Comparison of ENCODE assay signal across 19 mouse cellular contexts in the genomic region with DNA sequence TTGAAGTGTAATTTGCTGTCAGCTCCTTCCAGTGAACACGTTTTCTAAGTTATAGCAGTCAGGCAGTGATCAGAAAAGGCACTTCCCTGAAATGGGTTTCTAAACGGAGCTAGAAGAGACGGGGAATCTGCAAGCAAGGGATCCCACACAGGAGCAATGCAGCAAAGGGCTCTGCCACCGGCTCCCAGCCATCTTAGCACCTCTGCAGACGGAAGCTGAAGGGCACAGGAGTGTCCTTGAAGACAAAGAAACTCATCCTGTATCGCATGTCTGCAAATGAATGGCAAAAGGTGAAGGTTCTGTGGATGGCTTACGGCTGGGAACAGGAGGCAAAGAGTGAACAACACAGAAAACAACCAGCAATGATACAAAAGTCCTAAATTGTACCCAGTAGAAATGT.
DNase-seq lines count a peak whose midpoint lies in the region; ATAC-seq and TF ChIP-seq lines count a peak whose summit lies in the region.
"Had no signal": no experiment of that assay in that cellular context is flagged by ENCODE, and none has a peak within 500 bp of the region (broad histone marks: within the 10 kb centered on the region; RNA-seq: fewer than 3 reads in every experiment).

No protein-coding gene starts in this region.

- no peak overlapping the region for H3K9ac ChIP-seq in forebrain, embryonic 15.5 days (replicated peaks)
- H3K9ac ChIP-seq in forebrain, postnatal 0 days: no peak overlapping the region
- H3K9ac ChIP-seq in midbrain, embryonic 14.5 days (replicated peaks; ENCODE audit: low read length): no peak overlapping the region
- H3K9ac ChIP-seq in midbrain, embryonic 11.5 days (ENCODE audit: low read length): no peak overlapping the region
- H3K9ac ChIP-seq in hindbrain, embryonic 14.5 days: no peak overlapping the region
- no peak overlapping the region for H3K9ac ChIP-seq in neural tube, embryonic 15.5 days (replicated peaks)
- H3K9ac ChIP-seq: embryonic facial prominence, embryonic 12.5 days; limb, embryonic 15.5 days; neural tube, embryonic 12.5 days; stomach, embryonic 15.5 days had no signal

- no peak overlapping the region for H3K4me2 ChIP-seq in forebrain, embryonic 15.5 days (replicated peaks)
- no peak overlapping the region for H3K4me2 ChIP-seq in forebrain, postnatal 0 days (ENCODE audit: low read depth)
- no peak overlapping the region for H3K4me2 ChIP-seq in midbrain, embryonic 14.5 days (ENCODE audit: low read length)
- H3K4me2 ChIP-seq in midbrain, embryonic 11.5 days: no peak overlapping the region
- no peak overlapping the region for H3K4me2 ChIP-seq in hindbrain, embryonic 14.5 days (replicated peaks)
- H3K4me2 ChIP-seq in neural tube, embryonic 15.5 days: no peak overlapping the region
- H3K4me2 ChIP-seq: embryonic facial prominence, embryonic 12.5 days; limb, embryonic 15.5 days; neural tube, embryonic 12.5 days; stomach, embryonic 15.5 days had no signal

- H3K4me1 ChIP-seq in forebrain, embryonic 15.5 days: peaks cover 20% of the 10 kb centered on the region
- peaks cover 12% of the 10 kb centered on the region; the same call in 1 of the 2 replicates for H3K4me1 ChIP-seq in forebrain, postnatal 0 days (ENCODE audit: insufficient read depth)
- H3K4me1 ChIP-seq in midbrain, embryonic 14.5 days (ENCODE audit: control insufficient read depth, insufficient read depth, low read length): peaks cover 23% of the 10 kb centered on the region
- peaks cover 17% of the 10 kb centered on the region for H3K4me1 ChIP-seq in midbrain, embryonic 11.5 days (ENCODE audit: control insufficient read depth, insufficient read depth, low read length)
- H3K4me1 ChIP-seq in hindbrain, embryonic 14.5 days (replicated peaks; ENCODE audit: control insufficient read depth, insufficient read depth, low read length): peaks cover 30% of the 10 kb centered on the region
- peaks cover 35% of the 10 kb centered on the region for H3K4me1 ChIP-seq in neural tube, embryonic 15.5 days

- no peaks in the 10 kb centered on the region for H3K27me3 ChIP-seq in forebrain, embryonic 15.5 days
- no peaks in the 10 kb centered on the region for H3K27me3 ChIP-seq in forebrain, postnatal 0 days (ENCODE audit: insufficient read depth, low read length)
- H3K27me3 ChIP-seq in midbrain, embryonic 14.5 days (ENCODE audit: control insufficient read depth, insufficient read depth, low read length): no peaks in the 10 kb centered on the region
- H3K27me3 ChIP-seq in midbrain, embryonic 11.5 days (ENCODE audit: control insufficient read depth, insufficient read depth, low read length): no peaks in the 10 kb centered on the region
- no peaks in the 10 kb centered on the region for H3K27me3 ChIP-seq in hindbrain, embryonic 14.5 days (ENCODE audit: control insufficient read depth, insufficient read depth, low read length)
- H3K27me3 ChIP-seq in neural tube, embryonic 15.5 days (replicated peaks): no peaks in the 10 kb centered on the region
- H3K27me3 ChIP-seq: embryonic facial prominence, embryonic 12.5 days; limb, embryonic 15.5 days; neural tube, embryonic 12.5 days; stomach, embryonic 15.5 days had no signal

- 76% methylated on average over 7 of the region's 7 CpGs for WGBS in forebrain, embryonic 15.5 days
- 77% methylated on average over 7 of the region's 7 CpGs for WGBS in forebrain, postnatal 0 days
- WGBS in midbrain, embryonic 14.5 days: 75% methylated on average over 7 of the region's 7 CpGs
- 81% methylated on average over 7 of the region's 7 CpGs for WGBS in midbrain, embryonic 11.5 days
- WGBS in hindbrain, embryonic 14.5 days: 74% methylated on average over 7 of the region's 7 CpGs
- 68% methylated on average over 7 of the region's 7 CpGs for WGBS in neural tube, embryonic 15.5 days

- 0 out of 2 replicates have a peak overlapping the region, but pooled peaks have one; percentile 19 for H3K27ac ChIP-seq in forebrain, embryonic 15.5 days (replicated peaks)
- H3K27ac ChIP-seq in forebrain, postnatal 0 days (ENCODE audit: low read depth, low read length): no peak overlapping the region
- peak overlapping the region; percentile 46 for H3K27ac ChIP-seq in midbrain, embryonic 14.5 days (replicated peaks; ENCODE audit: low read depth, low read length)
- no peak overlapping the region for H3K27ac ChIP-seq in midbrain, embryonic 11.5 days (ENCODE audit: low read depth, low read length)
- peak overlapping the region; percentile 54 for H3K27ac ChIP-seq in hindbrain, embryonic 14.5 days
- peak overlapping the region; percentile 56 for H3K27ac ChIP-seq in neural tube, embryonic 15.5 days (replicated peaks)
- H3K27ac ChIP-seq: embryonic facial prominence, embryonic 12.5 days; limb, embryonic 15.5 days; neural tube, embryonic 12.5 days; stomach, embryonic 15.5 days had no signal

- no peak for ATAC-seq in forebrain, embryonic 15.5 days (replicated peaks)
- ATAC-seq in forebrain, postnatal 0 days: no peak
- ATAC-seq in midbrain, embryonic 14.5 days (ENCODE audit: low FRiP score, low TSS enrichment): no peak
- no peak for ATAC-seq in midbrain, embryonic 11.5 days (ENCODE audit: low FRiP score)
- no peak for ATAC-seq in hindbrain, embryonic 14.5 days (ENCODE audit: low FRiP score)
- no peak for ATAC-seq in neural tube, embryonic 15.5 days (ENCODE audit: low FRiP score)
- ATAC-seq: inflammation-experienced regulatory T-cells, adult 6 months; lung, postnatal 0 days had no signal

- no peak overlapping the region for H3K4me3 ChIP-seq in forebrain, embryonic 15.5 days
- no peak overlapping the region for H3K4me3 ChIP-seq in forebrain, postnatal 0 days (ENCODE audit: low read depth, low read length)
- no peak overlapping the region for H3K4me3 ChIP-seq in midbrain, embryonic 14.5 days (replicated peaks; ENCODE audit: low read depth, low read length)
- H3K4me3 ChIP-seq in midbrain, embryonic 11.5 days (ENCODE audit: low read depth, low read length): no peak overlapping the region
- H3K4me3 ChIP-seq in hindbrain, embryonic 14.5 days (replicated peaks; ENCODE audit: low read length): no peak overlapping the region
- no peak overlapping the region for H3K4me3 ChIP-seq in neural tube, embryonic 15.5 days (replicated peaks)
- H3K4me3 ChIP-seq: embryonic facial prominence, embryonic 12.5 days; limb, embryonic 15.5 days; neural tube, embryonic 12.5 days; stomach, embryonic 15.5 days had no signal

- H3K36me3 ChIP-seq in forebrain, embryonic 15.5 days: no peaks in the 10 kb centered on the region
- no peaks in the 10 kb centered on the region for H3K36me3 ChIP-seq in forebrain, postnatal 0 days (ENCODE audit: insufficient read depth)
- H3K36me3 ChIP-seq in midbrain, embryonic 14.5 days (ENCODE audit: control insufficient read depth, insufficient read depth, low read length): no peaks in the 10 kb centered on the region
- no peaks in the 10 kb centered on the region for H3K36me3 ChIP-seq in midbrain, embryonic 11.5 days (ENCODE audit: control insufficient read depth, insufficient read depth, low read length)
- no peaks in the 10 kb centered on the region for H3K36me3 ChIP-seq in hindbrain, embryonic 14.5 days (replicated peaks; ENCODE audit: control insufficient read depth, insufficient read depth)
- H3K36me3 ChIP-seq in neural tube, embryonic 15.5 days: no peaks in the 10 kb centered on the region
- H3K36me3 ChIP-seq: embryonic facial prominence, embryonic 12.5 days; limb, embryonic 15.5 days; neural tube, embryonic 12.5 days; stomach, embryonic 15.5 days had no signal

- no peaks in the 10 kb centered on the region for H3K9me3 ChIP-seq in forebrain, embryonic 15.5 days
- no peaks in the 10 kb centered on the region for H3K9me3 ChIP-seq in forebrain, postnatal 0 days (ENCODE audit: low read length)
- H3K9me3 ChIP-seq in midbrain, embryonic 14.5 days (ENCODE audit: control insufficient read depth, low read length): no peaks in the 10 kb centered on the region
- H3K9me3 ChIP-seq in midbrain, embryonic 11.5 days (ENCODE audit: control insufficient read depth, low read length): no peaks in the 10 kb centered on the region
- H3K9me3 ChIP-seq in hindbrain, embryonic 14.5 days (ENCODE audit: control insufficient read depth, low read length): no peaks in the 10 kb centered on the region
- H3K9me3 ChIP-seq in neural tube, embryonic 15.5 days (replicated peaks): no peaks in the 10 kb centered on the region
- H3K9me3 ChIP-seq: embryonic facial prominence, embryonic 12.5 days; limb, embryonic 15.5 days; neural tube, embryonic 12.5 days; stomach, embryonic 15.5 days had no signal

- TF ChIP-seq CTCF in forebrain, postnatal 0 days (IDR thresholded peaks at IDR 0.05; ENCODE audit: low read depth): no peak

- DNase-seq in forebrain, postnatal 0 days: no peak
- no peak for DNase-seq in midbrain, embryonic 14.5 days
- DNase-seq in midbrain, embryonic 11.5 days (ENCODE audit: low spot score, missing footprints): no peak
- DNase-seq in hindbrain, embryonic 14.5 days (ENCODE audit: low spot score): no peak
- DNase-seq in lung, postnatal 14 days: no peak
- DNase-seq in yolk sac, embryonic 10.5 days (ENCODE audit: low spot score): no peak
- DNase-seq: cerebellum, adult 8-10 months; gastrocnemius, postnatal 14 days; kidney, adult 9 months; kidney, postnatal 25 days; right cerebral cortex, postnatal 25 days had no signal

Comparison
In these comparisons a context has a peak if more than half of its experiments do, and no peak if none do; other contexts are left out.
1. H3K27ac ChIP-seq: peak in forebrain, embryonic 15.5 days (single experiment), midbrain, embryonic 14.5 days (single experiment), hindbrain, embryonic 14.5 days (single experiment) and neural tube, embryonic 15.5 days (single experiment); none in forebrain, postnatal 0 days (single experiment) and midbrain, embryonic 11.5 days (single experiment).